Mouse (Mus musculus) frontal cortex, postnatal 14 days (tissue): ENCODE data around the gene Wdr46.
"Not testable (repeated sequence)": the region's sequence is repeated elsewhere in the genome, so short reads cannot be mapped to it uniquely, and the experiment has no call there.

ENCODE experiments used
- DNase-seq, 2 experiments: peaks; one replicate each; pipeline ENCODE4 v3.0.0; 2022; ENCODE audit warnings: low spot score in 2 of 2

The Wdr46 gene

GRCm38 (mm10) chr17:33952015-33952414 is 11.6 kb downstream of the Wdr46 start:
- DNase-seq, result not testable (repeated sequence)

- DNase-seq, result no peak
Measured at GRCm38 (mm10) chr17:33952879-33953278, 12.4 kb downstream of the Wdr46 start.

- no peak for DNase-seq
Measured at GRCm38 (mm10) chr17:33953310-33953709, 12.8 kb downstream of the Wdr46 start.

GRCm38 (mm10) chr17:33953961-33954565 is 13.6 kb downstream of the Wdr46 start:
- DNase-seq, result no peak

- peak in 1 of 2 experiments; percentile 50 for DNase-seq
Measured at GRCm38 (mm10) chr17:33954646-33955554, 14.4 kb downstream of the Wdr46 start.

- DNase-seq, result peak; percentile 96
Measured at GRCm38 (mm10) chr17:33955555-33956214, 15.2 kb downstream of the Wdr46 start, which contains the start of the genes Vps52 and Rps18. Vps52 (plus strand) TSS chr17:33955812. Rps18 (minus strand) TSS chr17:33956001.

- DNase-seq, result no peak
Measured at GRCm38 (mm10) chr17:33956336-33956735, 15.9 kb downstream of the Wdr46 start.

GRCm38 (mm10) chr17:33957493-33957892 is 17.0 kb downstream of the Wdr46 start:
- DNase-seq, result no peak

- DNase-seq, result no peak
Measured at GRCm38 (mm10) chr17:33958451-33958850, 18.0 kb downstream of the Wdr46 start.

- no peak for DNase-seq
Measured at GRCm38 (mm10) chr17:33959135-33959534, 18.7 kb downstream of the Wdr46 start.

GRCm38 (mm10) chr17:33959948-33960347 is 19.5 kb downstream of the Wdr46 start:
- DNase-seq, result no peak

GRCm38 (mm10) chr17:33962876-33963275 is 22.4 kb downstream of the Wdr46 start:
- no peak for DNase-seq

- no peak for DNase-seq
Measured at GRCm38 (mm10) chr17:33965082-33965845, 24.8 kb downstream of the Wdr46 start.

GRCm38 (mm10) chr17:33965846-33966550 is 25.5 kb downstream of the Wdr46 start:
- DNase-seq, result no peak

GRCm38 (mm10) chr17:33968489-33968888 is 28.0 kb downstream of the Wdr46 start:
- DNase-seq, result peak in 1 of 2 experiments; percentile 73

GRCm38 (mm10) chr17:33968927-33969326 is 28.5 kb downstream of the Wdr46 start:
- no peak for DNase-seq

GRCm38 (mm10) chr17:33969394-33969793 is 28.9 kb downstream of the Wdr46 start:
- DNase-seq, result no peak

- no peak for DNase-seq
Measured at GRCm38 (mm10) chr17:33972691-33973090, 32.2 kb downstream of the Wdr46 start.

GRCm38 (mm10) chr17:33973572-33973971 is 33.1 kb downstream of the Wdr46 start:
- no peak for DNase-seq

GRCm38 (mm10) chr17:33977861-33978557 is 37.5 kb downstream of the Wdr46 start:
- DNase-seq, result no peak
